Mouse (Mus musculus): ENCODE measurements at regions not wholly inside any gene's neighbourhood (a gene's known extent, or its start where the extent isn't known, plus 50 kb on each side); places are given as distances from the start of the nearest gene placed in this dataset.
"Not testable (repeated sequence)": the region's sequence is repeated elsewhere in the genome, so short reads cannot be mapped to it uniquely, and the experiment has no call there.

DNA sequence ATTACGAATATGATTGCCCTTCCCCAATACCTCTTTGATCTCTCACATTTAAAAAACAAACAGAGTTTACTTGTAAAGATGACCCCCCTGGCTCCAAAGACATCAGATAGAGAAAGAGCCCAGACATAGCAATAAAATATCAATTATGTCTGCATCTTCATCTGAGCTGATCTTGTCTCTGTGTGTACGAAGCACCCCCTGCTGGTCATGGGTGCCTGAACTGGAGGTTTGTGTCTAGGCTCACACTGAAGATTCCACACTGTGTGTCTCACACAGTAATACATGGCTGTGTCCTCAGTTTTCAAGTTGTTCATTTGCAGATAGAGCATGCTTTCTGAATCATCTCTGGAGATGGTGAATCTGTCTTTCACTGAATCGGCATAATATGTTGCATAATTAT, 935.0 kb downstream of the Adam6a start:
- Histone ChIP-seq H3K9me3 (ENCODE audit: control insufficient read depth, insufficient read depth, low read depth, low read length) (no peaks in the 10 kb centered on the region), H3K9ac (ENCODE audit: insufficient read depth, low read depth, low read length, poor library complexity, severe bottlenecking) (no peak overlapping the region), H3K27ac (ENCODE audit: insufficient read depth, low read depth, low read length, poor library complexity, severe bottlenecking) (no peak overlapping the region), H3K4me3 (ENCODE audit: insufficient read depth in 1 of 2, low read depth in 1 of 2, low read length in 2 of 2, poor library complexity in 1 of 2, severe bottlenecking in 1 of 2) (no peak overlapping the region), H3K36me3 (ENCODE audit: control insufficient read depth, insufficient read depth, low read length, poor library complexity, severe bottlenecking) (no peaks in the 10 kb centered on the region), H3K4me1 (ENCODE audit: control insufficient read depth in 2 of 2, insufficient read depth in 2 of 2, low read length in 2 of 2, poor library complexity in 1 of 2) (no peaks in the 10 kb centered on the region)
- in situ Hi-C loops (cut with MboI; ENCODE audit: low sequenced_read_pairs in 2 of 2, unreplicated experiment in 2 of 2): no loop called here
- no peak for DNase-seq (ENCODE audit: low read depth, low spot score)
- TF ChIP-seq CHD2 (IDR thresholded peaks at IDR 0.05; ENCODE audit: low read depth, low read length): no peak
- no peak for TF ChIP-seq MAFK (IDR thresholded peaks at IDR 0.05; ENCODE audit: insufficient read depth, low read depth, low read length)
- no peak for TF ChIP-seq ZC3H11A (IDR thresholded peaks at IDR 0.05; ENCODE audit: borderline replicate concordance, low read depth, low read length)
- no peak for TF ChIP-seq HCFC1 (IDR thresholded peaks at IDR 0.05; ENCODE audit: borderline replicate concordance, insufficient read depth, low read length)
- no peak for TF ChIP-seq ZNF384 (IDR thresholded peaks at IDR 0.05; ENCODE audit: low read depth, low read length)

GRCm38 (mm10) chr12:114493500-114494031, 949.9 kb downstream of the Adam6a start:
- H3K36me3 ChIP-seq (ENCODE audit: control insufficient read depth, insufficient read depth, low read length, poor library complexity, severe bottlenecking); DNase-seq (ENCODE audit: low read depth, low spot score); H3K9me3 ChIP-seq (ENCODE audit: control insufficient read depth, insufficient read depth, low read depth, low read length); H3K4me3 ChIP-seq (ENCODE audit: insufficient read depth in 1 of 2, low read depth in 1 of 2, low read length in 2 of 2, poor library complexity in 1 of 2, severe bottlenecking in 1 of 2); H3K27ac ChIP-seq (ENCODE audit: insufficient read depth, low read depth, low read length, poor library complexity, severe bottlenecking); H3K9ac ChIP-seq (ENCODE audit: insufficient read depth, low read depth, low read length, poor library complexity, severe bottlenecking); H3K4me1 ChIP-seq (ENCODE audit: control insufficient read depth in 2 of 2, insufficient read depth in 2 of 2, low read length in 2 of 2, poor library complexity in 1 of 2): not testable (repeated sequence)
- in situ Hi-C loops (cut with MboI; ENCODE audit: low sequenced_read_pairs in 2 of 2, unreplicated experiment in 2 of 2): loop anchor here in 1 of 2 experiments (5.0 kb wide), 1 partner anchor 49 kb away; no protein-coding TSS in a partner anchor

DNA sequence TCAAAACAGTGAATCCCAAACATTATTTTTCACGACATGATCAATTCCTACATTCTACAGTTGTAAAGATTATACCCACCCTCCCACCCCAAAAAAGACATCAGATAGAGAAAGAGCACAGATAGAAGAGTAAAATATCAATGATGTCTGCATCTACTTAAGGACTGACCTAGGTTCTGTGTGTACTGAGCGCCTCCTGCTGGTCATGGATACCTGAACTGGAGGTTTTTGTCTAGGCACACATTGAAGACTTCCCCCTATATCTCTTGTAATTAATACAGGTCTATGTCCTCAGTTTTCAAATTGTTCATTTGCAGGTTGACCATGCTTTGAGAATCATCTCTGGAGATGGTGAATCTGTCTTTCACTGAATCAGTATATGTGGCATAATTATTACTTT, 952.0 kb downstream of the Adam6a start:
- Histone ChIP-seq H3K4me1 (ENCODE audit: control insufficient read depth in 2 of 2, insufficient read depth in 2 of 2, low read length in 2 of 2, poor library complexity in 1 of 2) (no peaks in the 10 kb centered on the region), H3K27ac (ENCODE audit: insufficient read depth, low read depth, low read length, poor library complexity, severe bottlenecking) (no peak overlapping the region), H3K9ac (ENCODE audit: insufficient read depth, low read depth, low read length, poor library complexity, severe bottlenecking) (no peak overlapping the region), H3K36me3 (ENCODE audit: control insufficient read depth, insufficient read depth, low read length, poor library complexity, severe bottlenecking) (no peaks in the 10 kb centered on the region), H3K4me3 (ENCODE audit: insufficient read depth in 1 of 2, low read depth in 1 of 2, low read length in 2 of 2, poor library complexity in 1 of 2, severe bottlenecking in 1 of 2) (no peak overlapping the region), H3K9me3 (ENCODE audit: control insufficient read depth, insufficient read depth, low read depth, low read length) (no peaks in the 10 kb centered on the region)
- TF ChIP-seq CHD2 (IDR thresholded peaks at IDR 0.05; ENCODE audit: low read depth, low read length): no peak
- no peak for TF ChIP-seq ZC3H11A (IDR thresholded peaks at IDR 0.05; ENCODE audit: borderline replicate concordance, low read depth, low read length)
- TF ChIP-seq MAFK (IDR thresholded peaks at IDR 0.05; ENCODE audit: insufficient read depth, low read depth, low read length): no peak
- no peak for TF ChIP-seq HCFC1 (IDR thresholded peaks at IDR 0.05; ENCODE audit: borderline replicate concordance, insufficient read depth, low read length)
- no peak for TF ChIP-seq ZNF384 (IDR thresholded peaks at IDR 0.05; ENCODE audit: low read depth, low read length)
- in situ Hi-C loops (cut with MboI; ENCODE audit: low sequenced_read_pairs in 2 of 2, unreplicated experiment in 2 of 2): no loop called here
- peak; percentile 37 for DNase-seq (ENCODE audit: low read depth, low spot score)

DNA sequence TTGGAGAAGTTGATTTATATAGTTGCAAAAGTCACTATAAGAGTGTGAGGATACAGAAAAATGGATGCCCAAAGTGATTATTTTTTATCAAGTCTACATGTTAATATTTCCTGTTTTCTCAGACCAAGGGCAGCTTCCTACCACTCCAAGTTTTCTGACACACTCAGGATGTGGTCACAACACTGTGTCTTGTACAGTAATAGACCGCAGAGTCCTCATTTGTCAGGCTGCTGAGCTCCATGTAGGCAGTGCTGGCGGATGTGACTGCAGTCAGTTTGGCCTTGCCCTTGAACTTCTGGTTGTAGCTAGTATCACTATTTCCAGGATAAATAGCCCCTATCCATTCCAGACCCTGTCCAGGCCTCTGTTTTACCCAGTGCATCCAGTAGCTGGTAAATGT, 969.4 kb downstream of the Adam6a start:
- Histone ChIP-seq H3K36me3 (ENCODE audit: control insufficient read depth, insufficient read depth, low read length, poor library complexity, severe bottlenecking) (no peaks in the 10 kb centered on the region), H3K4me3 (ENCODE audit: insufficient read depth in 1 of 2, low read depth in 1 of 2, low read length in 2 of 2, poor library complexity in 1 of 2, severe bottlenecking in 1 of 2) (no peak overlapping the region), H3K4me1 (ENCODE audit: control insufficient read depth in 2 of 2, insufficient read depth in 2 of 2, low read length in 2 of 2, poor library complexity in 1 of 2) (no peaks in the 10 kb centered on the region), H3K9ac (ENCODE audit: insufficient read depth, low read depth, low read length, poor library complexity, severe bottlenecking) (no peak overlapping the region), H3K27ac (ENCODE audit: insufficient read depth, low read depth, low read length, poor library complexity, severe bottlenecking) (no peak overlapping the region), H3K9me3 (ENCODE audit: control insufficient read depth, insufficient read depth, low read depth, low read length) (no peaks in the 10 kb centered on the region)
- TF ChIP-seq HCFC1 (IDR thresholded peaks at IDR 0.05; ENCODE audit: borderline replicate concordance, insufficient read depth, low read length) (no peak), ZNF384 (IDR thresholded peaks at IDR 0.05; ENCODE audit: low read depth, low read length) (no peak), ZC3H11A (IDR thresholded peaks at IDR 0.05; ENCODE audit: borderline replicate concordance, low read depth, low read length) (no peak), CHD2 (IDR thresholded peaks at IDR 0.05; ENCODE audit: low read depth, low read length) (no peak), MAFK (IDR thresholded peaks at IDR 0.05; ENCODE audit: insufficient read depth, low read depth, low read length) (no peak)
- DNase-seq (ENCODE audit: low read depth, low spot score): no peak
- in situ Hi-C loops (cut with MboI; ENCODE audit: low sequenced_read_pairs in 2 of 2, unreplicated experiment in 2 of 2): loop anchor here in 1 of 2 experiments (5.0 kb wide), 1 partner anchor 46 kb away; no protein-coding TSS in a partner anchor

- not testable (repeated sequence) for H3K27ac ChIP-seq (ENCODE audit: insufficient read depth, low read depth, low read length, poor library complexity, severe bottlenecking); H3K4me1 ChIP-seq (ENCODE audit: control insufficient read depth in 2 of 2, insufficient read depth in 2 of 2, low read length in 2 of 2, poor library complexity in 1 of 2); H3K9ac ChIP-seq (ENCODE audit: insufficient read depth, low read depth, low read length, poor library complexity, severe bottlenecking); H3K4me3 ChIP-seq (ENCODE audit: insufficient read depth in 1 of 2, low read depth in 1 of 2, low read length in 2 of 2, poor library complexity in 1 of 2, severe bottlenecking in 1 of 2); H3K36me3 ChIP-seq (ENCODE audit: control insufficient read depth, insufficient read depth, low read length, poor library complexity, severe bottlenecking); H3K9me3 ChIP-seq (ENCODE audit: control insufficient read depth, insufficient read depth, low read depth, low read length)
- DNase-seq (ENCODE audit: low read depth, low spot score): peak; percentile 21
- in situ Hi-C loops (cut with MboI; ENCODE audit: low sequenced_read_pairs in 2 of 2, unreplicated experiment in 2 of 2): loop anchor here in 1 of 2 experiments (5.0 kb wide), 1 partner anchor 50 kb away; no protein-coding TSS in a partner anchor
Measured at GRCm38 (mm10) chr12:114542094-114542493, 998.4 kb downstream of the Adam6a start.

- DNase-seq (ENCODE audit: low read depth, low spot score); H3K4me1 ChIP-seq (ENCODE audit: control insufficient read depth in 2 of 2, insufficient read depth in 2 of 2, low read length in 2 of 2, poor library complexity in 1 of 2): not testable (repeated sequence)
- in situ Hi-C loops (cut with MboI; ENCODE audit: low sequenced_read_pairs in 2 of 2, unreplicated experiment in 2 of 2): loop anchor here in 1 of 2 experiments (5.0 kb wide), 1 partner anchor 53 kb away; no protein-coding TSS in a partner anchor
Measured at GRCm38 (mm10) chr12:114544931-114545330, 1001.2 kb downstream of the Adam6a start.

More at GRCm38 (mm10) chr12:114544931-114545330, 1001.2 kb downstream of the Adam6a start:
- not testable (repeated sequence) for H3K4me3 ChIP-seq (ENCODE audit: insufficient read depth in 1 of 2, low read depth in 1 of 2, low read length in 2 of 2, poor library complexity in 1 of 2, severe bottlenecking in 1 of 2); H3K36me3 ChIP-seq (ENCODE audit: control insufficient read depth, insufficient read depth, low read length, poor library complexity, severe bottlenecking); H3K27ac ChIP-seq (ENCODE audit: insufficient read depth, low read depth, low read length, poor library complexity, severe bottlenecking); H3K9ac ChIP-seq (ENCODE audit: insufficient read depth, low read depth, low read length, poor library complexity, severe bottlenecking); H3K9me3 ChIP-seq (ENCODE audit: control insufficient read depth, insufficient read depth, low read depth, low read length)

Data from ES-E14 (cell line).